Mouse (Mus musculus) stomach, embryonic 15.5 days (tissue): ENCODE data around the gene Gna15. TPM values are rescaled to one million over a fixed set of nuclear protein-coding genes. Genes with fewer than 3 reads are reported as not detected.

ENCODE experiments used
- ATAC-seq: fragments of 200-750 bp; cut with Nextera tagmentation; 2 replicates; pipeline ENCODE4 v1.8.0; 2017; ENCODE audit warnings: low read depth, moderate number of reproducible peaks, moderate TSS enrichment; ENCODE audit not compliant: insufficient read depth, low FRiP score
- H3K27ac ChIP-seq: fragments of 300-500 bp; sonication (generic); 2 replicates; pipeline ENCODE4 v1.5.1; 2015; ENCODE audit warnings: mild to moderate bottlenecking, inconsistent platforms
- H3K27me3 ChIP-seq: fragments of 300-500 bp; sonication (generic); replicated peaks from 2 replicates; pipeline ENCODE4 v1.6.1; 2015; ENCODE audit warnings: inconsistent platforms
- H3K36me3 ChIP-seq: fragments of 300-500 bp; sonication (generic); 2 replicates; pipeline ENCODE4 v1.6.1; 2015; ENCODE audit warnings: inconsistent platforms
- H3K4me1 ChIP-seq: fragments of 300-500 bp; sonication (generic); 2 replicates; pipeline ENCODE4 v1.6.1; 2015; ENCODE audit warnings: inconsistent platforms
- H3K4me2 ChIP-seq: fragments of 300-500 bp; sonication (generic); 2 replicates; pipeline ENCODE4 v1.6.1; 2015; ENCODE audit warnings: mild to moderate bottlenecking, inconsistent platforms
- H3K4me3 ChIP-seq: fragments of 300-500 bp; sonication (generic); replicated peaks from 2 replicates; pipeline ENCODE4 v1.5.1; 2015; ENCODE audit warnings: inconsistent platforms
- H3K9ac ChIP-seq: fragments of 300-500 bp; sonication (generic); 2 replicates; pipeline ENCODE4 v1.6.1; 2015; ENCODE audit warnings: inconsistent platforms
- H3K9me3 ChIP-seq: fragments of 300-500 bp; sonication (generic); 2 replicates; pipeline ENCODE4 v1.6.1; 2016; ENCODE audit warnings: inconsistent platforms
- WGBS: fragments of 180-500 bp; shearing (Covaris S2); methylation state at CpG from one replicate; pipeline ENCODE4 v1.1.7; 2015; 5-methylcytosine and 5-hydroxymethylcytosine counted together
- polyA plus RNA-seq: library from polyadenylated mRNA; unstranded; fragments of >200 nt; fragmentation: Nextera tagmentation; extraction: Ambion mirVana; gene quantifications from 2 replicates; pipeline ENCODE4 v1.2.1, GENCODE M21; 2015

Gna15 gene
- polyA plus RNA-seq, 1 experiment from 2014 or later = 5.8 TPM

- Histone ChIP-seq H3K9me3 (no peaks in the 10 kb centered on the region), H3K27me3 (no peaks in the 10 kb centered on the region), H3K9ac (no peak overlapping the region), H3K4me3 (no peak overlapping the region), H3K36me3 (peaks cover 57% of the 10 kb centered on the region), H3K4me1 (peaks cover 9% of the 10 kb centered on the region), H3K27ac (no peak overlapping the region), H3K4me2 (no peak overlapping the region)
- WGBS = 83% methylated on average over 14 of the region's 14 CpGs
- no peak for ATAC-seq
These were observed 34.1 kb downstream of the Gna15 start for GRCm38 (mm10) chr10:81489941-81490340.

GRCm38 (mm10) chr10:81488081-81488480 is 35.9 kb downstream of the Gna15 start:
- WGBS = 84% methylated on average over 11 of the region's 11 CpGs

DNA sequence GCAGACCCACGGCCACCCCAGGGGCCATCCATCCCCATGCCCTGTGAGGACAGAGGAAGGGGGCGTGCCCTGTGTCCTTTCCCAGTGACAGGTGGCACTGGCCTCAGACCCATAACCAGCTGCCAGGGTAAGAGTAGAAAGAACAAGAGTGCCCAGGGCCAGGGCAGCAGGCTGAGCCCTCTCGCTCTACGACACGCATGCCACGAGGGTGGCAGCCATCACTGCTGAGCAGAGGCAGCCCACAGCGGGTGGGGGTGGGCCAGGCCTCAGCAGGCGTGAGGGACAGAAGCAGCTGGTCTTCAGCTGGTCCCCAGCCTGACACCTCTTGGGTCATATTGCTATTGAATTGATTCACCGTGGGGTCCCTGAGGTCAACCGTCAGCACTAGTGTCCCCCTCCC is 37.5 kb downstream of the Gna15 start:
- no peak overlapping the region for H3K4me3 ChIP-seq
- H3K4me1 ChIP-seq = peaks cover 8% of the 10 kb centered on the region; the same call in 1 of the 2 replicates
- WGBS = 83% methylated on average over 10 of the region's 10 CpGs
- peaks cover 38% of the 10 kb centered on the region for H3K36me3 ChIP-seq
- H3K9me3 ChIP-seq = no peaks in the 10 kb centered on the region
- no peak overlapping the region for H3K27ac ChIP-seq
- no peak for ATAC-seq
- no peak overlapping the region for H3K4me2 ChIP-seq
- H3K9ac ChIP-seq = no peak overlapping the region
- H3K27me3 ChIP-seq = peaks cover 8% of the 10 kb centered on the region

More at GRCm38 (mm10) chr10:81488081-81488480, 35.9 kb downstream of the Gna15 start:
- Histone ChIP-seq H3K9me3 (no peaks in the 10 kb centered on the region), H3K4me1 (no peaks in the 10 kb centered on the region), H3K36me3 (peaks cover 54% of the 10 kb centered on the region), H3K4me3 (no peak overlapping the region), H3K27ac (no peak overlapping the region), H3K4me2 (no peak overlapping the region), H3K9ac (no peak overlapping the region), H3K27me3 (no peaks in the 10 kb centered on the region)
- ATAC-seq = no peak

DNA sequence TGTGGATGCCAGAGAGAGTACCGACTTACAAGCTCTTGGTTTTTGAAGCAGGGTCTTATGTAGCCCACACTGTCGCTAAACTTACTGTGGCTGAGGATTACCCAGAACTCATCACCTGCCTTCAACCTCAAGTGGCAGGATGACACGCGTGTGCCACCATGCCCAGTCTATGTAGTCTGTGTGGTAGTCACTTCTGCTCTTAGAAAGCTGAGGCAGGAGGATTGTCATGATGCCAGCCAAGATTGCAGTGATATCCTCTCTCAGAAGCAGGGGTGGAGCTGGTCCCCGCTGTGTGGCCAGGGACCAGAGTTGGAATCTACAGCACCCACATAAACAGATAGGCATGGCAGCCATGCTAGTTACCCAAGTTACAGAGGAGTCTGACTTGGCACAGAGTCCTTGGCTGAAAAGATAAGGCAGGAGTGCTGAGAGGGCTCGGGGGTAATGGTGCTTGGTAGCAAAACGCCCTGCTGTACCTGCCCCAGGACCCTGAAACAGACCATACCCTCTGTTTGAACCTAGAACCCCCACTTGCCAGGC is 38.5 kb downstream of the Gna15 start:
- Histone ChIP-seq H3K36me3 (peaks cover 29% of the 10 kb centered on the region), H3K4me1 (peaks cover 8% of the 10 kb centered on the region; the same call in 1 of the 2 replicates), H3K27ac (no peak overlapping the region), H3K4me3 (no peak overlapping the region), H3K27me3 (peaks cover 12% of the 10 kb centered on the region), H3K4me2 (no peak overlapping the region), H3K9me3 (no peaks in the 10 kb centered on the region), H3K9ac (no peak overlapping the region)
- WGBS = 67% methylated on average over 7 of the region's 7 CpGs
- ATAC-seq = no peak

GRCm38 (mm10) chr10:81485060-81485449 is 39.0 kb downstream of the Gna15 start:
- 14% methylated on average over 2 of the region's 2 CpGs for WGBS
- H3K36me3 ChIP-seq = peaks cover 24% of the 10 kb centered on the region
- ATAC-seq = no peak
- H3K27me3 ChIP-seq = peaks cover 12% of the 10 kb centered on the region
- no peak overlapping the region for H3K4me2 ChIP-seq
- no peaks in the 10 kb centered on the region for H3K9me3 ChIP-seq
- H3K4me3 ChIP-seq = no peak overlapping the region
- peaks cover 8% of the 10 kb centered on the region; the same call in 1 of the 2 replicates for H3K4me1 ChIP-seq
- no peak overlapping the region for H3K9ac ChIP-seq
- no peak overlapping the region for H3K27ac ChIP-seq

DNA sequence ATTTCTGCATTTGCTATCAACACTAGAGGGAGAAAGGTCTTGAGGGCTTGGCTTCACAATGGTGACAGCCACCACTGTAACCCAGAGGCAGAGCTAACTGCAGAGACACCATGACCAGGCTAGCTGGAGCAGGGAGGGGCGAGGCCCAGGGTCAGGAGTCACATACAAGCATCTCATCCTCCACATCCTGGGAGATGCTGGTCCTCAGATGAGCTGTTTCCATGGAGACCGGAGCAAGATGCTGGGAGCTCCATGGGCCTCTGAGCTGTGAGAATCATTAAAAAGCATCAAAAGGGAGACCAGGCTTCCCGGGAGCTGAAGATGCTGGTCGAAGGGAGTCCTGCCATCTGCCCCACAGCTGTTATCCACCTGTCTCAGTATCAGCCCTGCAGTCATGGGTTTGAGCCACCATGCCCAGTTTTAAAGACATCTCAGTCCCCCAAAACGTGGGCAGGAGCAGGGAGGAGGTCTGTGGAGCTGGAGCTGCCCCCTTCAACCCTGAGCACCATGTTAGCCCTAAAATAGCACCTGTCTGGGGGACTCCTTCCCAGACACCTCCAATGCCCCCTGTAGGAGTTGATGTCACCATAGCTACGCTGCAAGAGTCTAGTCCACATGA is 39.5 kb downstream of the Gna15 start:
- no peak overlapping the region for H3K9ac ChIP-seq
- ATAC-seq = no peak
- H3K27ac ChIP-seq = no peak overlapping the region
- no peak overlapping the region for H3K4me2 ChIP-seq
- peaks cover 8% of the 10 kb centered on the region; the same call in 1 of the 2 replicates for H3K4me1 ChIP-seq
- no peaks in the 10 kb centered on the region for H3K9me3 ChIP-seq
- H3K4me3 ChIP-seq = no peak overlapping the region
- WGBS = 62% methylated on average over 6 of the region's 6 CpGs
- peaks cover 19% of the 10 kb centered on the region for H3K36me3 ChIP-seq
- H3K27me3 ChIP-seq = peaks cover 12% of the 10 kb centered on the region

DNA sequence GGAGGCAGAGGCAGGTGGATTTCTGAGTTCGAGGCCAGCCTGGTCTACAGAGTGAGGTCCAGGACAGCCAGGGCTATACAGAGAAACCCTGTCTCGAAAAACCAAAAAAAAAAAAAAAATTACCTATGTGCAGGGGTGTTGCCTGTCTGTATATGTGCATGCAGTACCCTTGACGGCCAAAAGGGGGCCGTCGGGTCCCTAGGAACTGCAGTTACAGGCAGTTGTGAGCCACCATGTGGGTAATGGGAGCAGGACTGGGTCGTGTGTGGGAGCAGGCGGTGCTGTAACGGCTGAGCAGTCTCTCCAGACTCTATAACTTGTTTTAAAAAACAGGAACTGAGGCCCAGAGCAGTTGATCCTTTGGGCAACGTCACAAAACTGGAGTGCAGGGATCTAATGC is 40.0 kb downstream of the Gna15 start:
- Histone ChIP-seq H3K27me3 (peaks cover 12% of the 10 kb centered on the region), H3K4me3 (no peak overlapping the region), H3K4me2 (no peak overlapping the region), H3K9ac (no peak overlapping the region), H3K27ac (no peak overlapping the region), H3K4me1 (peaks cover 8% of the 10 kb centered on the region; the same call in 1 of the 2 replicates), H3K36me3 (peaks cover 15% of the 10 kb centered on the region; the same call in 1 of the 2 replicates), H3K9me3 (no peaks in the 10 kb centered on the region)
- 17% methylated on average over 9 of the region's 9 CpGs for WGBS
- no peak for ATAC-seq

GRCm38 (mm10) chr10:81482533-81482889 is 41.5 kb downstream of the Gna15 start, which contains the start of gene Celf5:
Gene Celf5 (minus strand): TSS chr10:81482709.
- peak within 1 kb of the TSS; percentile 48 for H3K4me3 ChIP-seq
- peaks cover 20% of the 10 kb centered on the region for H3K27me3 ChIP-seq
- H3K36me3 ChIP-seq = peaks cover 7% of the 10 kb centered on the region; the same call in 1 of the 2 replicates
- under 1% methylated on average over 36 of the region's 36 CpGs for WGBS
- peak within 1 kb of the TSS; percentile 94 for H3K4me2 ChIP-seq
- H3K4me1 ChIP-seq = peaks cover 8% of the 10 kb centered on the region; the same call in 1 of the 2 replicates
- H3K27ac ChIP-seq = no peak within 1 kb of the TSS
- H3K9me3 ChIP-seq = no peaks in the 10 kb centered on the region
- H3K9ac ChIP-seq = no peak within 1 kb of the TSS
- ATAC-seq = no peak

DNA sequence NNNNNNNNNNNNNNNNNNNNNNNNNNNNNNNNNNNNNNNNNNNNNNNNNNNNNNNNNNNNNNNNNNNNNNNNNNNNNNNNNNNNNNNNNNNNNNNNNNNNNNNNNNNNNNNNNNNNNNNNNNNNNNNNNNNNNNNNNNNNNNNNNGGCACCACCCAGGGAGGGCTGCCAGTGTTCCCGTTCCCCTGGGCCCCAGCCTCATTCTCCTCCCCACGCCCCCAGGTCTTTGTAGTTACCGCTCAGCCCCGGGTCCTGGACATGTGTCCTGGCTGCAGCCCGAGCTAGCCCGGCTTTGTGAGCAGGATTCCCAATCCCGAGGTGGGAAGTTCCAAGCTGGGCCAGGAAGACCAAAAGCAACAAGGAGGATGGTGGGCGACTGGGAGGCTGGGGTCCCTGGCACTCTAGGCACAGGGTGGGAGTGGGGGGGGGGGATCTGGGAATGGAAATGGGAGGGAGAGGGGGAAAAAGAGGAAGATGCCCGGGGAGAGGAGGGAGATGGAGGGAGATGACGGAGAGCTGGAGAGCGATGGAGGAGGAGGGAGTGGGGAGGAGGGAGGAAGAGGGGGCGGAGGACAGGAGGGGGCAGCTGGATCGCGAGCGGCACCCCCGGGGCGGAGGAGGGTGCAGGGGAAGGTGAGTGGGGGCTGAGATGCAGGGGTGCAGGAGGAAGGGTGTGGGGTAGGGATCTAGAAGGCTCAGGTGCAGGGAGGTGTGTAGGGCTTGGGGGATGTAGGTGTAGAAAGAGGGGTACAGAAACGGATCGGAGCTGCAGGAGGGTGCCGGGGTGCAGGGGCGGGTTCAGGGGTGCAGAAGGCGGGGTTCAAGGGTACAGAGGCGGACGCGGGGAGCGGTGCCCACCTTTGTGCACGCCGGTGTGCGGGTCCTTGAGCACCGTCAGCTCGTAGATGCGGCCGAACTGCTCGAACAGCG is 42.2 kb downstream of the Gna15 start:
- 5% methylated on average over 35 of the region's 35 CpGs for WGBS
- H3K36me3 ChIP-seq = peaks cover 1% of the 10 kb centered on the region; the same call in 1 of the 2 replicates
- peaks cover 25% of the 10 kb centered on the region for H3K27me3 ChIP-seq
- H3K4me3 ChIP-seq = peak overlapping the region; percentile 48
- H3K9ac ChIP-seq = no peak overlapping the region
- H3K4me2 ChIP-seq = peak overlapping the region; percentile 94
- no peak; the same call in 1 of the 2 replicates for ATAC-seq
- H3K27ac ChIP-seq = no peak overlapping the region
- H3K4me1 ChIP-seq = peaks cover 8% of the 10 kb centered on the region; the same call in 1 of the 2 replicates
- H3K9me3 ChIP-seq = no peaks in the 10 kb centered on the region

DNA sequence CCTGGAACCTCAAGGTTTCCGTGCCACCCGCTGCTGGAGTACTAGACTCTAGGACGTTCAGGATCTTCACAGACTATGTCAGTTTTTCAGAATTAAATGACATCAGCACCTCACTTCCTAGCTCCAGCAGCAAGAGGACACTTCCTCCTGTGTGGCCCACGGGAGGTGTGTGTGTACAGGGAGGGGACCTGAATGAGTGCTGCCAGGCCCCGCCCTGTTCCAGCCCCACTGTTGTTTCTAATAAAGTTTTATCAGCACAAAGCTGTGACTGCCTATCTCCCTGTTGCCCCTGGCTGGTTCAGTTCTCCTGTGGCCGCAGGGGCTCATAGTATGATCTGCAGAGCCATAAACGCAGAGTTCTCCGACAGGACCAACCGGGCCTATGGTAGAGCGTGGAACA is 49.6 kb downstream of the Gna15 start:
- Histone ChIP-seq H3K9ac (no peak overlapping the region), H3K4me3 (no peak overlapping the region), H3K36me3 (no peaks in the 10 kb centered on the region), H3K27ac (no peak overlapping the region), H3K9me3 (no peaks in the 10 kb centered on the region), H3K27me3 (peaks cover 73% of the 10 kb centered on the region), H3K4me2 (no peak overlapping the region), H3K4me1 (peaks cover 2% of the 10 kb centered on the region; the same call in 1 of the 2 replicates)
- no peak for ATAC-seq
- 75% methylated on average over 10 of the region's 10 CpGs for WGBS

DNA sequence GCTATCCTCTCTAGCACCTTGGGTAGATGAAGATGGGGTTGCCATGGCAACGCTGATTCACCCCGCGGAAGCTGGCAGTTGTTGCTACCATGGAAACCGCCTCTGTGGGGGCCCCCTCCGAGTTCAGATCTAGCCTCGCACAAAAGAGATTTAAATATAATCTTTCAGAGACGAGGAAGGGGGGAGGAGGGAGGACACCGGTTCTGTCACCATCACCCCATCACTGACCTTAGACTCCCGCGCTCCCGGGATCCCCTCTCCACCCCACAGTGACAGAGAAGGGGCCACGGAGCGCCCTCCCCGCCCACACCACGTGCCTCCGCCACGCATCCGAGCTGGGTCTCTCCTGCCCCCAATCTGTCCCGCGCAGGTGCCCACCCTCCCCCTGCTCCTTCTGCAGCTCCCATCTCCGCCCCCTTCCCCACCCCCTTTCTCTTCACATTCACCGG is 51.0 kb downstream of the Gna15 start:
- no peak overlapping the region for H3K4me2 ChIP-seq
- no peaks in the 10 kb centered on the region for H3K36me3 ChIP-seq
- peaks cover 74% of the 10 kb centered on the region for H3K27me3 ChIP-seq
- peaks cover 2% of the 10 kb centered on the region; the same call in 1 of the 2 replicates for H3K4me1 ChIP-seq
- no peak overlapping the region for H3K4me3 ChIP-seq
- no peak overlapping the region for H3K27ac ChIP-seq
- H3K9me3 ChIP-seq = no peaks in the 10 kb centered on the region
- WGBS = 4% methylated on average over 20 of the region's 22 CpGs
- no peak for ATAC-seq
- no peak overlapping the region for H3K9ac ChIP-seq
